ENCODE assay signal across 26 mouse cellular contexts in the genomic region with DNA sequence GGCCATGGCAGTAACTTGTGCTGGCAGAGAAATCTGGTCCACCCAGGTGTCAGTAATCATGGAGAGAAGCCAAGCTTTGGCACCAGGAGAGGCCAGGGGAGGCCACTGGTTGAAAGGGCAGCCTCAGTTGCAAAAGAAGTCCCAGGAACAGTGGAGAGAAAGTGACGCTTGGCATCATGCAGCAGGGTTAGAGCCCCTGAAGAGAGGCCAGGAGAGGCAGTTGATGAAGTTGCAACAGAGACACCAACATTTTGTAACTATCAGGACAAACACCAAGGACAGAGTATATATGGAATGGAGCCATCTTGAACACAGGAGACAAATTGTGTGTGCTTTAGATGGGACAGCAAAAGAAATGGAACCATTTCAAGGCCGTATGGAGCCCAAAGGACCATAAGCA. TPM values are rescaled to one million over a fixed set of nuclear protein-coding genes. Genes with fewer than 3 reads are reported as not detected.
DNase-seq lines count a peak whose midpoint lies in the region; ATAC-seq and TF ChIP-seq lines count a peak whose summit lies in the region.
"Had no signal": no experiment of that assay in that cellular context is flagged by ENCODE, and none has a peak within 500 bp of the region (broad histone marks: within the 10 kb centered on the region; RNA-seq: fewer than 3 reads in every experiment).

No protein-coding gene starts in this region.

- H3K27me3 ChIP-seq in liver, adult 2 months (ENCODE audit: control insufficient read depth, insufficient read depth, low read length) = no peaks in the 10 kb centered on the region
- H3K27me3 ChIP-seq in liver, embryonic 11.5 days (replicated peaks; ENCODE audit: control insufficient read depth, insufficient read depth, low read length) = no peaks in the 10 kb centered on the region
- H3K27me3 ChIP-seq: embryonic facial prominence, embryonic 12.5 days; forebrain, embryonic 13.5 days; forebrain, embryonic 15.5 days had no signal

- H3K79me2 ChIP-seq in liver, adult 2 months (ENCODE audit: control insufficient read depth, insufficient read depth, low read length) = no peaks in the 10 kb centered on the region

- no peaks in the 10 kb centered on the region for H3K36me3 ChIP-seq in liver, adult 2 months (ENCODE audit: control insufficient read depth, insufficient read depth, low read length)
- no peaks in the 10 kb centered on the region for H3K36me3 ChIP-seq in liver, embryonic 11.5 days (ENCODE audit: control insufficient read depth, insufficient read depth, low read length)
- H3K36me3 ChIP-seq: embryonic facial prominence, embryonic 10.5 days; embryonic facial prominence, embryonic 12.5 days; forebrain, embryonic 15.5 days; G1E had no signal

- H3K9ac ChIP-seq in liver, adult 2 months (ENCODE audit: low read depth, low read length) = no peak overlapping the region
- H3K9ac ChIP-seq in liver, embryonic 11.5 days (ENCODE audit: low read depth, low read length) = no peak overlapping the region
- H3K9ac ChIP-seq: embryonic facial prominence, embryonic 12.5 days; forebrain, embryonic 13.5 days; forebrain, embryonic 15.5 days; forebrain, postnatal 0 days had no signal

- no peak for TF ChIP-seq POLR2A in liver, adult 2 months (IDR thresholded peaks at IDR 0.05; ENCODE audit: extremely low read depth, insufficient read depth, low read length)

- no peak for TF ChIP-seq CTCF in liver, adult 2 months (IDR thresholded peaks at IDR 0.05; ENCODE audit: low read depth, low read length)

- no peak for ATAC-seq in liver, embryonic 11.5 days (replicated peaks; ENCODE audit: low FRiP score)
- ATAC-seq: activated CD4-positive, CD25-positive, alpha-beta regulatory T cell, adult 4 months; CD4-positive, CD25-positive, alpha-beta regulatory T cell, adult 4 months; forebrain, embryonic 13.5 days; forebrain, embryonic 15.5 days; forebrain, postnatal 0 days; Patski had no signal

- H3K9me3 ChIP-seq in liver, embryonic 11.5 days (ENCODE audit: control insufficient read depth, low read length) = no peaks in the 10 kb centered on the region
- H3K9me3 ChIP-seq: embryonic facial prominence, embryonic 10.5 days; embryonic facial prominence, embryonic 12.5 days; forebrain, embryonic 13.5 days; G1E had no signal

- H3K27ac ChIP-seq in liver, adult 2 months (replicated peaks; ENCODE audit: insufficient read depth, low read depth, low read length) = no peak overlapping the region
- H3K27ac ChIP-seq in liver, embryonic 11.5 days (ENCODE audit: low read depth, low read length) = no peak overlapping the region
- H3K27ac ChIP-seq: embryonic facial prominence, embryonic 10.5 days; embryonic facial prominence, embryonic 12.5 days; forebrain, embryonic 13.5 days; forebrain, embryonic 15.5 days had no signal

- peak; percentile 4 for DNase-seq in adrenal gland, adult 2 months
- no peak for DNase-seq in adrenal gland, adult 18-20 months (ENCODE audit: low spot score in 2 of 2)
- peak; percentile 1 for DNase-seq in adrenal gland, postnatal 10 days
- no peak for DNase-seq in adrenal gland, postnatal 14 days
- DNase-seq in liver, adult 2 months (ENCODE audit: extremely low read depth, low read depth, low spot score) = peak; percentile 90
- DNase-seq in liver, embryonic 11.5 days (ENCODE audit: low spot score) = no peak
- DNase-seq: B cell, adult 2 months; cerebellum, adult 11-12 months; cerebellum, adult 2 months; cerebellum, adult 9-10 months; cerebellum, postnatal 10 days; cerebellum, postnatal 25 days; forebrain, postnatal 0 days had no signal

- H3K4me2 ChIP-seq in liver, embryonic 11.5 days = no peak overlapping the region
- H3K4me2 ChIP-seq: embryonic facial prominence, embryonic 12.5 days; forebrain, embryonic 13.5 days; forebrain, embryonic 15.5 days had no signal

- H3K4me1 ChIP-seq in liver, adult 2 months (ENCODE audit: control insufficient read depth, insufficient read depth, low read length) = no peaks in the 10 kb centered on the region
- no peaks in the 10 kb centered on the region for H3K4me1 ChIP-seq in liver, embryonic 11.5 days (replicated peaks; ENCODE audit: control insufficient read depth, insufficient read depth, low read length)
- H3K4me1 ChIP-seq: embryonic facial prominence, embryonic 10.5 days; embryonic facial prominence, embryonic 12.5 days; forebrain, embryonic 13.5 days; forebrain, embryonic 15.5 days had no signal

- no peak overlapping the region for H3K4me3 ChIP-seq in liver, adult 2 months (ENCODE audit: insufficient read depth, low read depth, low read length)
- no peak overlapping the region for H3K4me3 ChIP-seq in liver, embryonic 11.5 days (ENCODE audit: low read depth, low read length)
- H3K4me3 ChIP-seq: embryonic facial prominence, embryonic 10.5 days; embryonic facial prominence, embryonic 12.5 days; forebrain, embryonic 13.5 days; forebrain, embryonic 15.5 days had no signal

- WGBS in liver, adult 2 months = 33% methylated on average over 2 of the region's 2 CpGs
- whole genome bisulfite sequencing in liver, embryonic 11.5 days = 70% methylated on average over 2 of the region's 2 CpGs

RNA-seq across cellular contexts. Expression of a gene that starts 7.7 kb away (rescaled TPM):
- not detected for total RNA-seq in adrenal gland, adult 2 months (2021)
- polyA plus RNA-seq in adrenal gland, adult 2 months (2012; rRNA removed) = not detected in 2 replicates
- not detected for total RNA-seq in adrenal gland, adult 18-20 months (2021)
- total RNA-seq in adrenal gland, postnatal 10 days (2021) = not detected
- not detected in 2 replicates for total RNA-seq in adrenal gland, postnatal 14 days (2021)
- not detected in 2 replicates for total RNA-seq in liver, adult 2 months (2014; rRNA removed)
- polyA plus RNA-seq in liver, adult 2 months (2012; rRNA removed) = not detected in 2 replicates
- not detected in 2 replicates for polyA plus RNA-seq in liver, embryonic 11.5 days (2014; fragmentation: Nextera tagmentation; extraction: Ambion mirVana)
- total RNA-seq: adrenal gland, postnatal 36 days; CH12.LX; forebrain, postnatal 0 days had no signal
- polyA plus RNA-seq: activated CD4-positive, CD25-positive, alpha-beta regulatory T cell, adult 4 months; cerebellum, adult 2 months; cortical plate, adult 2 months; embryonic facial prominence, embryonic 10.5 days; embryonic facial prominence, embryonic 12.5 days; embryonic facial prominence, embryonic 14.5 days; forebrain, embryonic 11.5 days; forebrain, embryonic 13.5 days; forebrain, embryonic 15.5 days; forebrain, postnatal 0 days; G1E; Patski had no signal

Comparison
In these comparisons a context has a peak if more than half of its experiments do, and no peak if none do; other contexts are left out.
1. DNase-seq: peak in adrenal gland, adult 2 months (single experiment), adrenal gland, postnatal 10 days (single experiment) and liver, adult 2 months (single experiment); none in adrenal gland, adult 18-20 months (0 of 2), adrenal gland, postnatal 14 days (single experiment) and liver, embryonic 11.5 days (single experiment).